9 mouse cellular contexts compared by ENCODE assay signal in genomic region chr17:46428761-46429414, GRCm38 (mm10). TPM values are rescaled to one million over a fixed set of nuclear protein-coding genes. Genes with fewer than 3 reads are reported as not detected.
DNase-seq lines count a peak whose midpoint lies in the region; ATAC-seq and TF ChIP-seq lines count a peak whose summit lies in the region.
"Had no signal": no experiment of that assay in that cellular context is flagged by ENCODE, and none has a peak within 500 bp of the region (broad histone marks: within the 10 kb centered on the region; RNA-seq: fewer than 3 reads in every experiment).

Gene Crip3 (plus strand): TSS chr17:46428926.

- no peaks in the 10 kb centered on the region for H3K36me3 ChIP-seq in kidney, postnatal 0 days (ENCODE audit: insufficient read depth, low read length)
- no peaks in the 10 kb centered on the region for H3K36me3 ChIP-seq in neural tube, embryonic 14.5 days (ENCODE audit: control insufficient read depth, insufficient read depth, low read length)

- no peak within 1 kb of the TSS for H3K27ac ChIP-seq in kidney, postnatal 0 days
- no peak within 1 kb of the TSS for H3K27ac ChIP-seq in neural tube, embryonic 14.5 days (ENCODE audit: low read depth, low read length)
- H3K27ac ChIP-seq: liver, embryonic 14.5 days had no signal

- ATAC-seq in kidney, postnatal 0 days (replicated peaks; ENCODE audit: low FRiP score, low read depth), result no peak; the same call in 1 of the 2 replicates
- ATAC-seq in neural tube, embryonic 14.5 days (ENCODE audit: low read depth), result no peak

- no peaks in the 10 kb centered on the region for H3K27me3 ChIP-seq in kidney, postnatal 0 days (ENCODE audit: insufficient read depth, low read length)
- H3K27me3 ChIP-seq in neural tube, embryonic 14.5 days (ENCODE audit: control insufficient read depth, insufficient read depth, low read length), result no peaks in the 10 kb centered on the region

- intact Hi-C loops in left cerebral cortex, postnatal 10 days (cut with DNase I), result no loop called here

- 15% methylated on average over 18 of the region's 18 CpGs for WGBS in kidney, postnatal 0 days
- WGBS in neural tube, embryonic 14.5 days, result 13% methylated on average over 17 of the region's 18 CpGs

- no peaks in the 10 kb centered on the region for H3K9me3 ChIP-seq in kidney, postnatal 0 days (replicated peaks; ENCODE audit: low read length)
- H3K9me3 ChIP-seq in neural tube, embryonic 14.5 days (ENCODE audit: control insufficient read depth, low read length), result no peaks in the 10 kb centered on the region

- peak; percentile 52 for DNase-seq in kidney, postnatal 0 days (ENCODE audit: low spot score)
- no peak for DNase-seq in kidney, adult 9 months
- DNase-seq in embryo, embryonic 9.5 days (ENCODE audit: extremely low spot score), result peak; percentile 54
- peak; percentile 62 to 71 for DNase-seq in kidney, postnatal 4 days
- DNase-seq in left cerebral cortex, postnatal 10 days (ENCODE audit: extremely low spot score in 1 of 2, low spot score in 2 of 2), result no peak
- no peak for DNase-seq in layer of hippocampus, adult 11-12 months (ENCODE audit: low spot score)
- DNase-seq in gastrocnemius, postnatal 4 days (ENCODE audit: low spot score in 2 of 2), result no peak

- H3K9ac ChIP-seq in kidney, postnatal 0 days (ENCODE audit: low read depth, low read length), result no peak within 1 kb of the TSS
- no peak within 1 kb of the TSS for H3K9ac ChIP-seq in neural tube, embryonic 14.5 days (replicated peaks; ENCODE audit: low read depth, low read length)
- H3K9ac ChIP-seq: liver, embryonic 14.5 days had no signal

- H3K4me3 ChIP-seq in kidney, postnatal 0 days (replicated peaks; ENCODE audit: low read depth, low read length), result 0 out of 2 replicates have a peak within 1 kb of the TSS, but pooled peaks have one; percentile 5
- H3K4me3 ChIP-seq in neural tube, embryonic 14.5 days (ENCODE audit: low read depth, low read length), result no peak within 1 kb of the TSS

- 0 out of 2 replicates have a peak, but pooled peaks cover 2% of the 10 kb centered on the region for H3K4me1 ChIP-seq in kidney, postnatal 0 days (replicated peaks; ENCODE audit: insufficient read depth, low read length)
- no peaks in the 10 kb centered on the region for H3K4me1 ChIP-seq in neural tube, embryonic 14.5 days (ENCODE audit: control insufficient read depth, insufficient read depth, low read length)

- TF ChIP-seq CTCF in kidney, postnatal 0 days (IDR thresholded peaks at IDR 0.05; ENCODE audit: low read depth), result no peak

- peak within 1 kb of the TSS; percentile 51 for H3K4me2 ChIP-seq in kidney, postnatal 0 days (ENCODE audit: low read length)
- H3K4me2 ChIP-seq in neural tube, embryonic 14.5 days (ENCODE audit: low read depth, low read length), result peak within 1 kb of the TSS; percentile 18; the same call in 1 of the 2 replicates

RNA-seq across cellular contexts. Expression of gene Crip3, which starts in this region (rescaled TPM):
- 0.34 TPM in 2 replicates for polyA plus RNA-seq in kidney, postnatal 0 days (2015; fragmentation: Nextera tagmentation; extraction: Ambion mirVana)
- polyA plus RNA-seq in neural tube, embryonic 14.5 days (2014; fragmentation: Nextera tagmentation; extraction: Ambion mirVana), result 2.2 and 2.4 TPM in 2 replicates
- 1 to 10 TPM; 3.1 to 5.9 TPM for total RNA-seq in left cerebral cortex, postnatal 10 days (2021)
- total RNA-seq in gastrocnemius, postnatal 4 days (2021), result 1 to 10 TPM; 3.7 to 4.8 TPM
- polyA plus RNA-seq: liver, embryonic 14.5 days had no signal

Comparison
In these comparisons a context has a peak if more than half of its experiments do, and no peak if none do; other contexts are left out.
1. DNase-seq: peak in embryo, embryonic 9.5 days (single experiment) and kidney, postnatal 4 days (2 of 2); none in kidney, adult 9 months (single experiment), left cerebral cortex, postnatal 10 days (0 of 2), layer of hippocampus, adult 11-12 months (single experiment) and gastrocnemius, postnatal 4 days (0 of 2).
2. Peak in DNase-seq, H3K4me3 ChIP-seq and H3K4me2 ChIP-seq in kidney, postnatal 0 days; RNA of the gene not detected or under 1 TPM.